Mouse (Mus musculus) MEL-GATA-1-ER (cell line): ENCODE measurements around the gene Tril.

Experiments used
- DNase-seq: peaks from one replicate; pipeline ENCODE4 v3.0.0-alpha.2; 2012; ENCODE audit warnings: low read depth; ENCODE audit errors: extremely low read depth

Gene Tril

DNA sequence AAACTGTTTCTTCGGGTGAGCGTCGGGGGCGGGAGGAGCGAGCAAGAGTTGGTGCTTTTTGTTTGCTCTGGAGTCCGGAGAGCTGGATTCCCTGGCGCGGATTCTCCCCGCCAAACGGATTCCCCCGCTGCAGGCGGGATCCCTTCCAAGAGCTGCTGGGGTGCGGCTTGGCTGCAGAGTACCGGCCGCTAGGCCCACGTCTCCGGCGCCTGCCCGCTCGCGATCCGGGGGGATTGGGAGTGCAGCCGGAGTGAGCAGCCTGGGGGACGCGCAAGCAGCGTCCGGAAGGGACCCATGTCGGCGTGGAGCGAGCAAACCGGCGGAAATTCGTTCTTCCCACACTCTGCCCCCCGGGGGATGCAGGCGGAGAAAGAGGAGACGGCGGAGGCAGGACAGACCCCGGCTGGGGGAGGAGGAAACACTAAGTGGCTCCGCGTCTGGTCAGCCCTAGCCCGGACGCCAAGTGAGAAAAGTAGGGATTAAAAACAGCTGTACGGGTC is at the start of gene Tril:
Gene Tril (minus strand): TSS at position 345 of the 500 bp plus-strand sequence.
- no peak for DNase-seq

DNA sequence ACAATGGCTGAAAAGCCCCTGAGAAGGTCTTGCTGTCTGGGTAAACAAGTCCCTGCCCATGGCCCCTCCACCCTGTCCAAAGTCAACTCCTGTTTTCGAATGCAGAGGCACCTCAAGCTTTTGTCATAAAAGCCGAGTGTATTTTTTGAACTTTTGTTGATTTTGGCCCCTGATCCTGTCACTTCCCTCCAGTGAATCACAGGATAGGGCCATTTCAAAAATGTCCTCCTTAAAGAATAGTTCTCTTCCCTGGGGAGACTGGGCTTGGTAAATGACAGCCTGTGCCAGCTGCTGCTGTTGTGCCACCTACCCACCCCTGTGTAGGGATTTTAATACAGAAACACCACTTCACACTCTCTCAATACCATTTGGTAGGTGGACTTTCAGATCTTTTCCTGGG is 42.4 kb upstream of the Tril start:
- no peak for DNase-seq

DNA sequence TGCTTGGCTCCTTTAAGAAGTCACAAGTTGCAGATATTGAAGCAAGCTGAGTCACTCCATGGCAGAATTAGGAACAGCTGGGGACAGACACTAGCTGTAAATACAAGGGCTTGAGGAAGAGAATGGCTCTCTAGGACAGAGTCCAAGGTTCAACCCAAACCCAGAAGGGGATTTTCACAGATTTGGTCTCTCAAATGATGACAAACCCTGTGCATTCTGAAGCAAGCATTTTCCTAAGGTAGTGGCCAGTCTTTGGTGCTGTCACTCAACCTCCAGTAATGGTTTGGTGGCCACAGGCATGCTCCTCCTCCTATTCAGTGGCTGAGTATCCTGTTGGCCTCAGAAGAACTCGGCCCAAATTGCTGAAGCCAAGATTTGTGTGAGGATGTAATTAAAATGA is 38.5 kb upstream of the Tril start:
- no peak for DNase-seq

DNA sequence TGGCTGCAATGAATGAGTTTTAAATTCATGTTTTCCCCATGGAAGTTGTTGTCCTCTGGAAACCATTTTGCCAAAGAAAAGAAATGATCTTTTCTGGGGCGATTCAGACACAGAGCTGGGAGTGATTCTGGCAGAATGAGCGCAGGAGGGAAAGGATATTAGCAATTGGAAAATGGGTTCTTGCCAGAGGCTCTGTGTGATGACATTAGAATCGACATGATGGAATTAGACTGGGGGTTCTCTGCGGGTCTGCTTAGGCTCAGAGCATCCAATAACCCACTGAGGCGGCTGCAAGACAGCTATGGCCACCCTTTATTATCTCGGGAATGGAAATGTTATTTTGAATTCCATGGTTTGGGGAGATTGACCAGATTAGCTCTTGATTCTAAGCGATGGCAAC is 37.2 kb upstream of the Tril start:
- DNase-seq: no peak

DNA sequence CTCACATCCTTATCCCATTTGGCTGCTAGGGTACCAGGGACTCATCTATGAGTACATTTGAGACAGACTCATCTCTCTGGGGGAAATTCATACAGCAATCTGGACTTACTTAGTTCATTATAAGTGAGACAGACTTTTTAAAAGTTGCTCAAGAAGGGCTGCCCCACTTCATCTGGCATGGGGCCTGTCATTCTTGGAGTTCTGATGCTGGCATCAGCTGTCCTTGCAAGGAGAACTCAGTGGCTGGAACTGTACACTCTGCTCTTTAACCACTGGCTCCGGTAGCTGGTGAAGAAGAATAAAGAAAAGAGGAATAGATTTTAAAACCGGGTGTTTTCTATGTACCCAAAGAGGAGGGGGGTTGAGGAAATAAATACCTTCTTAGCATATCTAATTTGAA is 36.1 kb upstream of the Tril start:
- no peak for DNase-seq

DNA sequence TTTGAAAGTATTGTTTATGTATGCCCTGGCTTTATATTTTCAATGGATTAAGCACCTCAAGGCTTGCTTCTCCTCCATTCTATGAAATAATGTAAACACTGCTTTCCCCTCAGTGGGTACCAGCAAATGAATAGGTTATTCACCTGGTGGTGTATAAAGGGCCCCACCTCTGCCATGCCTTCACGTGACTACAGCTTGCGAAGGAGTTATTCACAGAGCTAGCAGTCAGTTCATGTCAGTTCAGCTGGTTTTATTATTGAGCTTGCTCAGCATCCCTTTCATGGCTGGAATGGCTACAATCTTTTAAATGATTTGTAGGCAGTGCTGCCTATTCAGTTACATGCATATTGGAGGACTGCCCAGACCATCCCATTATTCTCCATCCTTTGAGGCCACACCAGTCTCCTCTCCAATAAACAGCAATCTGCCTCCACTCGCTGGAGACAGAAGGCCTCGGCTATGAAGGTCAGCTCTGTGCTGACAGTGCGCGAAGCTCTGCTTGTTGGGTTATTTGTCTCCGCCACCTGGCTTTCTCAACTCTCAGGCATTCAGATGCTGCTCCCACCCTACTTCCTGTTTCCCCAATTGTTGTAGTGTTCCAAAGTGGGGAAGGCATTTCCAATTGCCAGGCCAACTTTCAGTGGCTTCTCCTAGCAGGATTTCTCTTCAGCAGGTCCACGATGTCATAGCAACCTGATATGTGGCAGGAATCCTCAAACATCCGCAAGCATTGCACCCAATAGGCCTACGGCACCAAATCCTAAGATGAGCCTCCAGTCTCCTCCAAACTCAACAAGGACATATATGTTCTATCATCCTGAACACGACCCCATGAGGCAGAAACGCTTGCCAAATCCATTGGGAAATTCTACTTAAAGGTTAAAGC is 34.6 kb upstream of the Tril start:
- DNase-seq: no peak

DNA sequence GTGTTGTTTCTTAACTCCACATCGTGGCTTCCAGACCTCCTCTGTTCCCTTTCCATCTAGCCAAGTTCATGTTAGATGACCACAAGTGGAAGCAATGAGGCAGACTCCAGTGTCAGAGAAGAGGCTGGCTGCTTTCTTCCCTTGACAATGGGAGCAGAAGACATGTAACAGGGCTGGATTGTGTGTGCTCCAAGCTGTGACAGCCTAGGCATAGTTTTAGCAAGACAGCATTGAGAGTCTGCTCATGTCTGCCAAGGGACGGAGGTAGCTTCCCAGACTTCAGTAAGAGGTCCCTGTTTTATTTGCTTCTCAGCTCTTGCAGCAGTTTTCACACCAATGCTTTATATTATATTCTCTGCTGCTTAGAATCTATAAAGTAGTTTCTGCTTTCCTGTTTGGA is 33.6 kb upstream of the Tril start:
- DNase-seq: no peak

DNA sequence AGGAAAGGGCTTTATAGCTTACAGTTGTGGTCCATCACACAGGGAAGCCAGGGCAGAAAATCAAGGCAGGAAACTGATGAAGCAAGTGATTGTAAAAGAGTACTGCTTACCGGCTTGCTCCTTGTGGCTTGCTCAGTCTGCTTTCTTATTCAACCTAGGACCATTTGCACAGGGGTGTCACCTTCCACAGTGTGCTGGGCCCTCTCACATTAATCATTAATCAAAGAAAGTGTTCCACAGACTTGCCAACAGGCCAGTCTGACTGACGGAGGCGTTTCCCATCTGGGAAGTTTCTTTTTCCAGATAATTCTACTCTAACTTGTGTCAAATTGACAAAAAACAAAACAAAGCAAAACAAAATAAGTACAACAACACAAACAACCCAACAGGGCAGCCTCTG is 32.9 kb upstream of the Tril start:
- DNase-seq: no peak

DNA sequence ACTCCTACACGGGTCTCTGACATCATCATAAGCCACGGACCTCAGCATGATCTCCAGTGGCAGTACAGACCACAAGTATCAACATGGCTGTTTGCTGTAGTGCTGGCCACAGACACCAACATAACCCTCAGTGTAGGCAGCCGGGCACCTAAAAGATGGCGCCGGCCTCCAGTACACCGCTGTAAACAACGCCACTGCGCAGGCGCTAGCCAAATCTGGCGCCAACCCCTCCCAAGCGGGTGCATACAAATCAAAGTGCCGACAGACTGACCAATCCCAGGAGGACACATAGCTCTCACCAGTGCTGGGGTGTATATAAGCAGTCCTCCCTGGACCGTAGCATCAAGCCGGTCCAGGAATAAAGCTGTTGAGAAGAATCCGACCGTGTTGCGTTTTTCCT is 24.0 kb upstream of the Tril start:
- no peak for DNase-seq

DNA sequence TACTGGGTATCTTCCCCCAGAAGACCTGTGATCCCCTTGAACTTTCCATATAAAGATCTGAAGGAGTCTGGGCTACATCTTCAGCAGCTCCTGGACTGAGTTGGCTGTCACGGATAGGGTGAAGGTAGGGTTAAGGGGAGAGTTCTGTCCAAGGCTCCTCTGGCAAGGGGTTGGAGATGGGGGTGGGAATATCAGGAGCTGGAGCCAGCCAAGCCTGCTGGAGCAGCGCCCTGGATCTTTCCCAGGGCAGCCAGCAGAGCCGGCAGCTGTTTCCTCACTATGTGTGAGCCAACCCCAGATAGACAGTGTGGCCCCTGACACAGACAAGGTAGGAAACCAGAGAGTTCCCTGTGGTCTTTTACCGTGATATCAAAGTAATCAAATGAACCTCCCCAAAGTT is 4.6 kb upstream of the Tril start:
- no peak for DNase-seq

DNA sequence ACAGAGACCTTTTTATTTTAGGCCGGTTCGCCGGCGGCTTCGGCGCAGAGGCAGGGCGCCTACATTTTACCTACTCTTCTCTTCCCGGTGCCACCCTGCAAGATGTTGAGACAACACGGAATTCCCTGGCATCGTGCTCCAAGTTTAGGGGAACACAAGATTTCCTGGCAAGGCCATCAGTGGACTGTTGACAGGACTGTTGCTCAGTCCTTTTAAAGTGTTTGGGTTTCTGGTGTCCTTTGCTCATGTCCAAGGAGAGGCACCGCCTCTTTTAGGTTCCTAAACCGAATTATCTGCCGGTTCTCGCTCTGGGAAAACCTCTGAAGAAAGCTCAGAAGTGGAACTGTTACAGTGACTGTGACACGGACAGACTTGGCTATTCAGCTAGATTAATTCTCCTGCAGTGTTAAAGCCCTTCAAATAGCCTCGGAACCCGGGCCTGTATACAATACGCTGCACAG is 441 bp upstream of the Tril start:
- DNase-seq: no peak

DNA sequence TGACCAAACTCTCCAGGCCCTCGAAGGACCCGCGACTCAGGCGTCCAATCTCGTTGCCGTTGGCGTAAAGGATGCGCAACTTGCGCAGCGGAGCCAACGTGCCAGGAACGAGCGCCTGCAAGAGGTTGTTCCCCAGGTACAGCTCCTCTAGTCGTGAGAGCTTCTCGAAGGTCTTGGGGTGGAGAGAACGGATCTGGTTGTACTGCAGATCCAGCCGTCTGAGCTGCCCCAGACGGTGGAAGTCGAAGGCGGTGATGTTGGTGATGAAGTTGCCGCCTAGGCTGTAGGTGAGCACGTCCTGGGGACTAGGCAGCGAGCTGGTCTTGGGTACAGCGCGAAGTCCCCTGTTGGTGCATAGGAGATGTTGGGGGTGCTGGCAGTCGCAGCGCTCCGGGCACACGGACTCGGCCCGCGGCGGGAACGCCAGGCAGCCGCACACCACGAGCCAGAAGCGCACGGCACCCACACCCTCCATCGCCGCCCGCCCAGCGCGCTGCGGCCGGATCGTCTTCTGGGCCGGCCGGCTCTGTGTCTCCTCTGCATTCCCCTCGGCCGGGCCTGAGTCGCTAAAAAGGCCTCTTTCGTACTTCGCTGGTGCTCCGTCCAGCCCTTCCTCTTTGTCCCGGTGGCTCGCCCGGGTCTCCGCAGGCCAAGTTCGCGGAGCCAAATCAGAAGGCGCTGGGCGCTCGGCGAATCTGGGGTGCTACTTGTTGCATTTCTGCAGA is 707 bp downstream of the Tril start:
- DNase-seq: no peak

DNA sequence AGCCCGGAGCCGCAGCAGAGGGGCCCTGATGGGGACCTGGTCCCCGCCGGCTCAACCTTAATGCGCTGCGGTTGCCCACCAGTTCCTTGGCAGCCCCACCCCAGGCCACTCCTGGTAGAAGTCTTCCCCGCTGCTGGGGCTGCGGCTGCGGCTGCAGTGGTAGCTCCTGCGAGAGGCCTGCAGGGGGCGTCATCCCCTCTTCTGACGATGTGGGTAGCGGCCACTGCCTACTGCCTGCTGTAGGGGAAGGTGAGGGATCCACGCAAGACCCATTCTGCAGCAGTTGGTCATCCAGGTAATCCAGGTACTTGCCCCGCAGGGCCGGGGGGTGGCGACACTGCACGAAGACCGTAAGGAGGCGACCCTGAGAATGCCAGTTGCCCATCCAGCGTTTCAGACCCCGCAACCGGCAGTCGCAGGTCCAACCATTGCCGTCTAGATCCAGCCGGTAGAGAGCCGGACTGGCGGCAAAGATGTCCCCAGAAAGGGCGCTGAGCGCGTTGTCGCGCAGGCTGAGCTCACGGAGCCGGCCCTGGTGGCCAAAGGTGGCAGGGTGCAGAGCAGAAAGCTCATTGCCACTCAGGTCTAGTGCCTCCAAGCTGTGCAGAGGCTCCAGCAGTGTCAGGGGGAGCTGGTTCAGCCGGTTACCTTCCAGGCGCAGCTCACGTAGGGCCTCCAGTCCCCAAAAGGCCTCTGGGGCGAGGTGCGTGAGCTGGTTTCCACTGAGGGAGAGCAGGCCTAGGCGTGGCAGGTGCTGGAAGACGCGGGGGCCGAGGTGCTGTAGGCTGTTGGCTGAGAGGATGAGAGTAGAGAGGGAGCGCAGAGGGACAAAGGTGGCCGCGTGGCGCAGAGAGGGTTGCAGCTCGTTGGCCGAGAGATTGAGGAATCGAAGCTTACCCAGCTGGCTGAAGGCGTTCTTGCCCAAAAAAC is 1.6 kb downstream of the Tril start:
- no peak for DNase-seq

DNA sequence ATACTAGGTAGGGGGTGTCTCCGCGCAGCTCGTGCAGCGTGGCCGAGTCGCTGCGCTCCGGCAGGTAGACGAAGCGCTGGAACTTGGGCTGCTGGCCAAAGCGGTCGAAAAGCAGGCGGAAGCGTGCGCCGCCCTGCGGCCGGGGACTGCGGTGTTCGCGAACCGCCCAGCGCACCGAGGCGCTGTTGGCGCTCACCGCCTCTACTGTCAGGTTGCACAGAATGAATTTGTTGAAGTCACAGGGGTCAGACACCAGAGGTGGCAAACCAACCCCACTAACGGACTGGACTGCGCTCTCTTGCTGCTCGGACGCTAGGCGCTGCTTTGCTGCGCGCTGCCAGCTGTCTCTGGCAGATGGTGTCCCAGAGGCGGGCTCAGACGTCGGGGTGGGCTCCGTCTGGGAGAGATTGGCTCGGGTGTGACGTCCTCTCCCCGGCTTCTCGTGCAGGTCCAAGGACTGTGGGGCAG is 2.3 kb downstream of the Tril start:
- no peak for DNase-seq

DNA sequence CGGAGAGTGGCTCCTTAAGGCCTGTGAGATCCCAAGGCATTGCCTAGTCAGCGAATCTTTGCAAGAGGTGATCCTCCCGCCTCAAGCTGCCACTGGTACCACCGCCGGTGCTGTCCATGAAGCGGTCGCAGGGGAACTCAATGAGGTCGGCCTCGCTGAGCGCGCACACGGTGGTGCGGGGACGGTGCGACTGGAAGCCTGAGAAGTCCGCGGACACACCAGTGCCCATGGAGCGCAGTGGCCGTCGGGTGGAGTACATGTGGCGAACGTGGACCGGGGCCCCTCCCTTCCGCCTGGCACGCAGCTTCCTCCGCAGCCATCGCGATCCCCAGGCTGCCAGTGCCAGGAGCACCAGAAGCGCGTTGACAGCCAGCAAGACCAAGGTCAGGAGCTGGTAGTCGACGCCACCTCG is 2.9 kb downstream of the Tril start:
- DNase-seq: no peak

DNA sequence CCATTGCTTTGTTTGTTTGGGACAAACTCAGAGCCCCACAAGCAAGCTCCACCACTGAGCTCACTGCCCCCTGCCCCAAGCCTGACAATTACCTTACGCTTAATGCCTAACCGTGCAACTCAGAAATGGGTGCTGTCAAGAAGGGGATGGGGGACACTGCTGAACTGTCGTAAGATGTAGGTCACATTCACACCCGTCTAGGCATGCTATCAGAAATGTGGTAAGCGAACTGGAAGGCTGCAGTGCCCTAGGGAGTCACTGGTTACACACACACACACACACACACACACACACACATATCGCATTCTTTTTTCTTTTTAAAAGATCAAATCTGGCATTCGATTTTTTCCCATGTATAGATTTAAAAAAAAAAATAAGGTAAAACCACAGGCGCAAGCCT is 4.0 kb downstream of the Tril start:
- no peak for DNase-seq

DNA sequence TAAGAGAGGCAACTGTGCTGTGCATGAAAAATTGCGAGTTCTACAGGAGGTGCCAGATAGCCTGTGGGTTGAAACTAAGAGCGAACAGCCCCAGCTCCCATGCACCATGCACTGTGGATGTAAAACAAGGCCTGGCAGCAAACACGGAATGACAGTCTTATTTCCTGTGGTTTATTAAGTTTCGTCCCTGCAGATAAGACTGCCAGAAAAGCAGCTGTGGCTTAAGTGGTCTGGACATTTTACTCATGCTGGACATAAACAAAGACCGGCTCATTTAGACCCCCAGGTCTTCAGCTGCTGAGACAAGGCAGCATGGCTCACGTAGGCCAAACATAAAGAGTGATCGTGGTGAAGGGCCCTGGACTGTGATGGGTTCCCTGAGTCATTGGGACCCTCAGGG is 4.9 kb downstream of the Tril start:
- no peak for DNase-seq

DNA sequence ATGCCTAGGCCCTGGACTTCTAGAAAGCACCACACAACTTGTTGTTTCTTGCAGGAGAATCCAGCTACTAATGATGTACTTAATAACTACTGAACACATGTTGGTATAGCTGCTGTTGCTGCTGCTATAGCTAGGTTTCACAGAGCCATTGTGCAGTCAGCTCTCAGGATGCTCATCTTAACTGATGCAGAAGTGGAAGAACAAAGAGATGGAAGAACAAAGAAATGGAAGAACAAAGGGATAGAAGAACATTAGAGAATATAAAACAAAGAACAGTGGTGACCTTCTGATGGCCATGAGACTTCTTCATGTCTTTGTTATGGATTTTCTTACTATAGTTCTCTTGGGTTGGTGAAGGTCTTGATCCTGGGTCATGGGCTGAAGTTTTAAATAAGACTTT is 6.4 kb downstream of the Tril start:
- no peak for DNase-seq

DNA sequence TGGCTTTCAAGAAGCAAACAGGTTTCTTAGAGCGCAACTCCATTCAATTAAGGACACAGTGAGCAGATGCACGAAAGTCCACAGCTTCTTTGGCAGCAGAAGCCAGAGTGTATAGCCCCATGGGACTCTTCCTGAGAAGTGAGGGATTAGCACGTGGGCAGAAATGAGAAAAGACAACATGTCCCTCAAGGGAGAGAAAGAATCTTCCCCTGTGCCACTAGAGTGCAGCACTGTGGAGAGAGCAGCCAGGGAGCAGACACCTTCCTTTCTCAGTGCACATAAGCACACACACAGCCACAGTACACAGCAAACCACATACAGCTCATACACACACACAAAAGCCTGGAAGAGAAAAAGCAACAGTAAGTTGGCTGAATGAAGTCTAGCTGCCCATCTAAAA is 8.4 kb downstream of the Tril start:
- DNase-seq: no peak

DNA sequence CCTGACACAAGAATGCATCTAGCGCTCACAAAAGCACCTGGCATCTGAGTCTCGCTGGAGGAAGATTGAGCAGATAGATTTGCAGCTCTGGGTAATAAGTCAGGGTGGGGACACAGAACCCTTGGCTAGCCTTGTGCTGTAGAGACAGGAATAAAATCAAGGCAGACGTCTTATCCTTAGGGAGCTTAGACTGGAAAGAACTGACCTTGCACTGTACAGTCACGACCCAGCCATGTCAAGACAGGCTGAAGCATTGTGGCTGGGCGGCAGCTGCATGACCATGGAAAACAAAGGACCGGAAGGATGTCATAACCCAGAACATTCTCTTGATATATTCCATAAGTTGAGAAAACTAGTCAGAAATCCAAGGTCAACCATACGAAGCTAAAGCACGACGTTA is 11.8 kb downstream of the Tril start:
- DNase-seq: no peak

DNA sequence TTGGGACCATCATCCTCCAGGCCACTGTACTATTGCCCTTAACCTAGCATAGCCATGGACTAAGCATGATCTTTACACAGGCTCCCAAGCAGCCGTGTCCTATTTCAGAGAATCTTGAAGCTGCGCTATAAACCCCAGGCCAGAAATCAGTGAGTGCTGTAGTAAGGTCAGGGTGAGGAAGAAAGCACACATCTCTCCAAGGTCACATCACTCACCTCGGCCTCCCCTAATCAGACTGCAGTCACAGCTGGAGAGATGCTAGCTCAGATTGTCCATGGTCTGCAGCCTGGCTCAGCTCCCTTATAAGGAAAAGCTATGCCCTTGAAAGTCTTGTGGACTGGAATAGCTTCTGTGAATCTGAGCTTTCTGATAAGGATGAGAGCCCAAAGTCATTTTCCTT is 13.4 kb downstream of the Tril start:
- no peak for DNase-seq
